Mouse (Mus musculus): ENCODE results near the gene Ing4.
"Not testable (repeated sequence)": the region's sequence is repeated elsewhere in the genome, so short reads cannot be mapped to it uniquely, and the experiment has no call there.

Ing4 gene

DNA sequence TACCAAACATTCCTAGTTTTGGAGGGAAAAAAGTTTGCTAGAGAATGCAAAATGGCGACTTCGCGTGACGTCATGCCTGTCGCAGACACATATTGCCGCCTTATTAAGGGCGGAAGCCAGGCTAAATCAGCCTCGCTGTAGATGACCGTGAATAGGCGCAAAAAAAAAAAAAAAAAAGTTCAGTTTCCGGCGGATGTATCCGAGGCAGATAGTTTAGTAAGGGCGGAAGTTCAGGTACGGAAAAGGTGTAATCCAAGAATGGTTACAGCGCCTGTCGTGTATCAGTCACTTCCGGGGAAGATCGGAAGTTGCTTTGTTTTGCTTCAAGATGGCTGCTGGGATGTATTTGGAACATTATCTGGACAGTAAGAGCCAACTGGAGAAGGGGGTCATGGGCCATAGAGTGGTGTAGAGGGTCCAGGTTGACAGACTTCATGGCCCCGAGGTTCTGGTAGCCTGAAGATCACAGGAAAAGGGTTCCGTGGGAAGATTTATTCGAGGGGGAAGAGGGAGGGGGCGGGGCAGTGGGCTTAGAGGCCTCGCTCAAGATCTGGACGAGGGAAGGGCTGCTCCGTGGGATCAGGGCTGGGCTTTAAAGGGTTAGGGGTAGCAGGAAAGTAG is at the start of gene Ing4:
TSS of gene Ing4 (plus strand) at position 228 of the 621 bp plus-strand sequence.
- peak; percentile 87 for DNase-seq (ENCODE audit: low read depth, low spot score)

DNA sequence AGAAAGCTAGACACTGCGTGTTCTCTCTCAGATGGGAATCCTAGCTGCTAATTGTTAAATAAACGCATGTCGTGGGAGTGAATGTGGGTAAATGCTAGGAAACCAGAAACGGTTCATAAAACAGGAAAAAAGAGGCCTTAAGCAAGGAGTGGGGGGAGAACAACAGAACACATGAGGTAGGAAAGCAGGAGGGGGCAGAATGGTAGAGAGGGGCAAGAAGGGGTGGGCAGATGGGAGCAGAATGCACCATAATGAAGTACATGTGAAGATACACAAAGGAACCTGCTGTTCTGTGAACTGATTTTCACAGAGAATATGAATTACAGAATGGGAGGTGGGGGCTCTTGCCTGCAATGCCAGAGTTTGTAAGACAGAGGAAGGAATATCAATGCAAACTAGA is 47.3 kb upstream of the Ing4 start:
- DNase-seq (ENCODE audit: low read depth, low spot score), result no peak

DNA sequence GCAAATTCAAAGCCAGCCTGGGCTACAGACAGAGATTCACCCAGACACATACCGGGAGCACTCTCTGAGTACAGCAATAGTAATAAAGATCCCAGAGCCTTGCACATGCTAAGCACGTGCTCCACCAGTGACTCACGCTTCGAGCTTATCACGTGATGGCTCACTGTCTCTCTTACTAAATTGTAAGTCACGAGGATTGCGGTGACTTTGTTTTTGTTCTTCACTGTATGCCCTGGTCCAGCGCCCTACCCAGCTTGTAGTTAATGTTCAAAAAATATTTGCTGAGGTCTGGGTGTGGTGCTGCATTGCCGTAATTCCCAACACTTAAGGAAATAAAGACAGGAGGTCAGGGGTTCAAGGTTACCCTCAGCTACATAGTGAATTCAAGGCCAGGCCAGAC is 46.2 kb upstream of the Ing4 start:
- DNase-seq (ENCODE audit: low read depth, low spot score), result no peak

DNA sequence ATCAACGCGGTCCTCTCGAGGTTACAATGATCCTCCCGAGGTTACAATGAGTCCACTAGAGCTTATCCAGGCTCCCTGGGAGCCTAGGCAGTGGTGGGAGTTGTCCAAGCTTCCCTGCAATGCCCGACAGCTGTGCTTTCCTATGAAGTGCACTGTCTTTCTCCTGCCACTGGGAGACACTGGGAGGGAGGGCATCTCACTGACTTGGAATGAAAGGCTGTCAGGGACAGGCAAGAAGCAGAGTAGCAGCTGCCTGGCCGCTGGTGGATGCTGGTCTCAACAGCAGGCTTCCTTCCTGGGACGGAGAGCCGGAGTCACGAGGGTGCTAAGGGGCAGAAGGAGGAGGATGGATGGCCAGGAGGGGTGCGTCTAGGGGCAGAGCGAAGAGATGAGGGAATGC is 45.7 kb upstream of the Ing4 start:
- DNase-seq (ENCODE audit: low read depth, low spot score), result no peak

DNA sequence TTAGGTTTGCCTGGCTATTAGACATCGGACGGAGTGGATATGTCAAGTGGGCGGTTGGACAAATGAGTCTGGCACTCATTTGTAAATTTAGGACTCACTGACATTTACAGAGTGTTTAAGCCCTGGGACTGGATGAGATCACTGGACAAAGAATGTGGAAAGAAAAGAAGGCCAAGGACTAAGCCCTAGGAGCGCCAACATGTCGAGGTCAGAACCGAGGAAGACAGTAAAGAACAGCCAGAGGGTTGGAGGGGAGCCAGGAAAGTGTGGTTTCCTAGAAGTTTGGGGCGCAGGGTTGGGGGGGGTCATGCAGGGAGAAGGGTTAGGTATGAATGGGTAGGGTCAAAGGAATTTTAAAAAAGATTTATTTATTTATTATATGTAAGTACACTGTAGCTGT is 44.3 kb upstream of the Ing4 start:
- no peak for DNase-seq (ENCODE audit: low read depth, low spot score)

DNA sequence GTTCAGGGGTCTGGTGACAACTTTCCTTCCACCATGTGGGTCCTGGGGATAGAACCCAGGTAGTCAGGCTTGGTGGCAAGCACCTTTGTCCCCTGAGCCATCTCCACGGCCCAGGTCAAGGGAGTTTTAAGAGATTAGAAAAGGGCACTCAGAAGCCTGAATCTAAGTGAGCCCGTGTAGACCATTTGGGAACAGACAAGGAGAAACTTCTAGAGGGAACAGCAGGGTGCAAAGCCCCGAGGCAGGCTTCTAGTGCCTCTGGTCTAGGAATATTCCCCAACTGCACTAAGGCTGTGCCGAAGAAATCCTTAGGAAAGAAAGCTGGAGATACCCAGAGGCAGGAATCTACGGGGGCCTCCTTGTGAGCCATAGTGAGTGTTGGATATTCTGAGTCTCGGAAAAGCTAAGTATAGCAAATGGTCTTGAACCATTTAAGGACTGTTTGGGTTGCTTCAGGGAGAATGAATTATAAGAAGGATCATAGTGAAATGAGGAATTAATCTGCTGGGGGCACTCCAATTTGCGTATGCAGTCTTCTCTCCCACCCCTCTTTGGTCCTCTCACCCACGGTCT is 43.6 kb upstream of the Ing4 start:
- DNase-seq (ENCODE audit: low read depth, low spot score), result no peak

DNA sequence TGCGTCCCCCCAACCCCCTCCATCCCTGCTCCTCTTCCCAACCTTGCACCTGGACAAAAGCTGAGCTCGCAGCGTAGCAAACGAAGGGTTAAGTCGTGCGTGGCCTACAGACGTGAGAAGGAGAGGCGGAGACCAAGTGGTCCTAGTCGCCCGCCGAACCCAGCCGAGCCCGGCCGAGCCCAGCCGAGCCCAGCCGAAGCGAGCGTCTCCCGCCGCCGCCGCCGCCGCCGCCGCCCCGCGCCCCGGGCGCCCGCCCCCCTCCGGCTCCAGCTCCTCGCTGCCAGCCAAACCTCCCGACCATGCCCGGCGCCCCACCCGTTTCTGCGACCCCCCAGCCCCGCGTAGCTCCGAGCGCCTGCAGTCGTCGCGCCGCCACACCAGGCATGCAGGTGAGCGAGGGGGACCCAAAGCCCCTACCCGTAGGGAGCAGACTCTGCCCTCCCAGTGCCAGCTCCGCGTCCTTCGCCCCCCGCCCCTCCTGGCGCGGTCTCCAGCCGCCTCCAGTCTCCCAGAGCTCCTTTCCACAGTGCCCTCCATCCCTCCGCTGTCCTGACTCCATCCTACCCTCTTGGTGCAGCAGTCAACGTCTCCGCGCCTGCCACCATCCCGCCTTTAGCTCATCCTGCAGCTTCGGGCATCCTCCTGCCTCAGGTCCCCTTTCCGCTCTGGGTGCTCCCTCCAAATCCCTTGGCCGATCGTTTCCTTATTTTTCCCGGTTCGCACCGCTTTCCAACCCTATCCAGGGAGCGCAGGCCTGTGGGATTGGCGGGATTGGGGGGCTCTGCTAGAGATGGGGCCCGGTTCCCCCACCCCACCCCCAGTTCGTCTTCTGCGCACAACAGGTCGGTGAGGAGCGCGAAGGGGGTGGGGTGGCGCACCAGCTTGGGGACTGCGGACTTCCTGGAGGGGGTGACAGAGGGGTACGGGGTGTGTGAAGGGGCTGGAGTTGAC is 42.7 kb upstream of the Ing4 start, which contains the start of gene Pianp:
TSS of gene Pianp (plus strand) at position 144 of the 951 bp plus-strand sequence.
- no peak for DNase-seq (ENCODE audit: low read depth, low spot score)

DNA sequence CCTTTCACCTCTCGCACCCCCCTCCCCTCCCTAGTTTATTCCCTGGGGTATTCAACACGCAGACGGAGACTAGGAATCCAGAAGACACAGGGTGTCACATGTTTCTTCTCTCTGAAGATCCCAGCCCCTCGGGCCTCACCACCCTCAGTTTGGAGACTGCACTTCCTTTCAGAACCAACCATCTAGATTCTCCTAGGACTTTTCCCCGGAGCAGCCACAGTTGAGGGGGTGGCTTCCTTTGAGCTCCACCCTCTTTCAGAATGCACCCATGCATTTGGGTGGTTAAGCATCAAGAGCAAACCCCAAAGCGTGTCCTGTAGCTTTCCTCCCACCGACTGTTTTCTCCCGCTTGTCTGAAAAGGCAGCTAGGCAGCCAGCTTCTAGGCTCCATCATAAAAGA is 41.5 kb upstream of the Ing4 start:
- DNase-seq (ENCODE audit: low read depth, low spot score), result no peak

DNA sequence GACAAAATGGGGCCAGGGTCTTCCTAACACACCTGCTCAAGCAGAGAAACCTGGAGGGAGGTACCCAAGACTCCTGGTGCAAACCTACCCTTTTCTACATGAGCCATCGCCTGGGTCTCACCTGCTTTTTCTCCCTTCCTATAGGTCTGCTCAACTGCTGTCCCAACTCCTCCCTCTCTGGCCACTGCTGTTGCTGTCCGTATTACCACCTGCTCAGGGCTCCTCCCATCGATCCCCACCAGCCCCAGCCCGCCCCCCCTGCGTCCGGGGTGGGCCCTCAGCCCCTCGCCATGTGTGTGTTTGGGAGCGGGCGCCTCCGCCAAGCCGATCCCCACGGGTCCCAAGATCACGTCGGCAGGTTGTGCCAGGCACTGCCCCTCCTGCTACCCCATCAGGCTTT is 40.5 kb upstream of the Ing4 start:
- DNase-seq (ENCODE audit: low read depth, low spot score), result no peak

DNA sequence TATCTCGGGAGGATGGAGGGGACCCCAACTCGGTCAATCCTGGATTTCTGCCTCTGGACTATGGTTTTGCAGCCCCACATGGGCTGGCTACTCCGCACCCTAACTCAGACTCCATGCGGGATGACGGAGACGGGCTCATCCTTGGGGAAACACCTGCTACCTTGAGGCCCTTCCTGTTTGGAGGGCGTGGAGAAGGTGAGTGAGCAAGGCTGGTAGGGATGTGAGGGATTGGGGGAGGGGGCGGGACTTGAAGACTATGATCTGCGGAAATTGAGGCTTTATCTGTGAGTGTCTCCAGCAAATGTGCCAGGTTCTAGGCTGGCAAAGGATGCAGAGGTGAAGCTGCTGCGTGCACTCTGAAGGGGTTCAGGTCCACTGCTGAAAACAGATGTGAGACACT is 40.0 kb upstream of the Ing4 start:
- DNase-seq (ENCODE audit: low read depth, low spot score), result no peak

DNA sequence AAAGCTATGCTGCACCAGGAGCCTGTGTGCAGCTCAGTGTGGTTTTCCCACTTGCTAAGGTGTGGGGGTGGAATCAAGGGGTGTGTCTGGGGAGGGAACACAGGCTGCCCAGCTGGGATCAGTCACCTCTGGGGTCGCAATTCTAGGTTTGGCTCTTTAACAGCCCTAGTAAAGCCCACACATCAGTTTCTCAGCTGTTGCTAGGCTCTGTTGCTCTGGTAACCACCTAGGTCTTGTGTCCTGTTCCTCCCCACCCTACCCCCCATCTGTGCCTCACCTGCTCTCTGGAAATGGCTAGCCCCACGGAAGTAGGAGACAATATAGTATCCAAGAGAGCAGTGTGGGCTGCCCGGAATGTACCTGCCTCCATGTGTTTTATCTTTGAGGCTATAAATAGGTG is 35.9 kb upstream of the Ing4 start:
- no peak for DNase-seq (ENCODE audit: low read depth, low spot score)

DNA sequence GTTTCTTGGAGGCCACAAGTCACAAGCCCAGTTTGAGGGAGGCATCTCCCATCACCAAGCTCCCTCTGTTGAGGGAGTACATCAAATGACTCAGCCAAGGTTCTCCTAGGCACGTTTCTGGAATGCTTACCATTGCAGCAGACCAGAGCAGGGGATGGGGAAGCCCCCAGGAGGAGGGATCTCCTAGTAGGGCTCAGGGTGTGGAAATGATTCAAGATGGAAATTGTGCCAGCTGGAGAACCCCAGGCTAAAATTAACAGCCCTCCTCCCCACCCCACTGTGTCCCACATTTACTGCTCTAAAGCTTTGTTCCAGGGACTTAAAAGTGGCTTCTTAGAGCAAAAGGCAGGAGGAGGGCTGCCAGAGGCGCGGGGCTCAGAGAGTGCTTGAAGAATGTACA is 34.5 kb upstream of the Ing4 start:
- no peak for DNase-seq (ENCODE audit: low read depth, low spot score)

DNA sequence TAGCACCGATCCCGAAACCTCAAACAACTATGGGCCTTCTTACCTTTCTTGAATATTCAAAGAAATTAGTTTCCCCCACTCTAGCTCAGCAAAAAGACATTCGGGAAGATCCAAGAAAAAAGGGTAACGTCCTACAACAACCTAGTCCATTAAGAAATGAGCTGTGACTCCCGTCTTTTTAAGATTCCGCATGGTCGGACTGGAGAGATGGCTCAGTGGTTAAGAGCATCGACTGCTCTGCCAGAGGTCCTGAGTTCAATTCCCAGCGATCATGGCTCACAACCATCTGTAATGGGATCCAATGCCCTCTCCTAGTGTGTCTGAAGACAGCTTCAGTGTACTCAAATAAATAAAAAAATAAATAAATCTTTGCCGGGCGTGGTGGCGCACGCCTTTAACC is 31.5 kb upstream of the Ing4 start:
- DNase-seq (ENCODE audit: low read depth, low spot score), result no peak

DNA sequence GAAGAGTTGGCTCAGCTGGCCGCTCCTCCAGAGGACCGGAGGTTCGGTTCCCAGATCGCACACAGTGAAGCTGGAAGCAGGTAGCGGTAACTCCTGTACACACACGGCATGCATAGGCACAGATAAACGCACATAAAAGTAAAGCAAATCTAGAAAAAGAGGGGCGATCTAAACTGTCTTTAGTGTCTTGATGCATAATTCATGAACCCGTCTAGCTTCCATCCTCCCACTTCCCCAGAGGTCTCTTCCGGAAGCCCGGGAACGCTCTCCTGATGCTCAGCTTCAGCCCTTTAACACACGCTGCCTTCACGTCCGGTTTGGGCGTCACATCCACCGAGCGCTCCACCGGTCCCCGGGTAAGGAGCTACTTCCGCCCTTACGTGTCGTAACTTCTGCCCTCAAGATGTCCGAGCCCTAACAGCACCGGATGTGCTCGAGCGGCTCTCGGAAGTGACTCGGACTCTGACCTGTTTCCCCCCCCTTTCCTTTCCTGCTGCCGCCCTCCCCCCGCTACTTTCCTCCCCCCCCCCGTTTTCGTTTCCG is 30.9 kb upstream of the Ing4 start:
- peak; percentile 83 for DNase-seq (ENCODE audit: low read depth, low spot score)

DNA sequence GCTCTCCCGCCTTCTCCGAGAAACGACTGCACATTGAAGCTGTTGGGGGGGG is 30.6 kb upstream of the Ing4 start, which contains the start of gene Zfp384:
TSS of gene Zfp384 (plus strand) at position 17 of the 52 bp plus-strand sequence.
- DNase-seq (ENCODE audit: low read depth, low spot score), result no peak

DNA sequence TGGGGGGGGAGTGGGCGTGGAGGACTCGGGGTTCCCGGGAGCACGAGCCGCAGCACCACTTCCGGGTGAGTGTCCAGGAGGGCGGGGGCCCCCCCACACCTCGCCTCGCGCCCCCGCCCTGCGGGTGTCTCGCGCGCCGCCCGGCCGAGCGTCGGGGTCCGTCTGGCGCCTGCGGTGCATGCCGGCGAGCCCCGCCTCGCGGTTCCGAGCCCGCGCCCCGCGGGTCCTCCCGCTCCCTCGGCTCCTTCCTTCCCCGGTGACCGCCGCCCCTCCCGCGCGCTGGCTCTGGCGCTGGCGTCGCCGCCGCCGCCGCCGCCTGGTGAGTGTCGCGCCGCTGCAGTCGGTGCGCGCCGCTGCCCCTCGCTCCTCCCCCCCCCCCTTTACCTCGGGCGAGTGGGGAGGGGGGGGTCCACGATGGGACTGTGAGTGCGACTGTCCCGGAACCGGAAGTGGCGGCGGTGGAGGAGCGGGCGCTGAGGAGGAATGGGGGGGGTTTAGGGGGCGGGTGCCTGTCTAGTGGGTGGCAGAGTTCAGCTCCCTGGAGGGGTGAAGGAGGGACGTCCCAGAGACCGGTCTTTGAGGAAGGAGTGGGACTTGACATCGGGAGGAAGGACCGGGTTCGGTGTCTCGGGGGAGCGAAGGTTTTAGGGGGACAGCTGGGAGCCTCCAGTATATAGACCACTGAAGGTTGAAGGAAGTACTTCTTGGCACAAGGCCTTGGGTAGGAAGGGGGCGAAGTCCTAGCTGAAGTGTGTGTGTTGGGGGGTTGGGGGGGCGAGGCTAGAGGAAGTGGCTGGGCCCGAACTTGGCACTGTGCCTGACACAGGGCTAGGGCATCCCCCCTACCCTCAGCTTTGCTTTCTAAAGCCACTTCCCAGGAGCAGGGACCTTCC is 30.1 kb upstream of the Ing4 start:
- DNase-seq (ENCODE audit: low read depth, low spot score), result peak; percentile 49

DNA sequence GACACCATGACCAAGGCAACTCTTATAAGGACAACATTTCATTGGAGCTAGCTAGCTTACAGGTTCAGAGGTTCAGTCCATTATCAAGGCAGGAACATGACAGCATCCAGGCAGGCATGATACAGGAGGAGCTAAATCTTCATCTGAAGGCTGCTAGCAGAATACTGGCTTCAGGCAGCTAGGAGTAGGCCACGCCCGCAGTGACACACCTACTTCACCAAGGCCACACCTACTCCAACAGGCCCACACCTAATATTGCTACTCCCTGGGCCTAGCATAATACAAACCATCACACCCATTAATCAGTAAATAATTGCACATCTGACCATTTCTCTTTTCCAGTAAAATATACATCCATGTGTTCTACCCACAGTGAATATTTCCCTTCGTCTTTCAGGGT is 21.9 kb upstream of the Ing4 start:
- DNase-seq (ENCODE audit: low read depth, low spot score), result peak; percentile 68

DNA sequence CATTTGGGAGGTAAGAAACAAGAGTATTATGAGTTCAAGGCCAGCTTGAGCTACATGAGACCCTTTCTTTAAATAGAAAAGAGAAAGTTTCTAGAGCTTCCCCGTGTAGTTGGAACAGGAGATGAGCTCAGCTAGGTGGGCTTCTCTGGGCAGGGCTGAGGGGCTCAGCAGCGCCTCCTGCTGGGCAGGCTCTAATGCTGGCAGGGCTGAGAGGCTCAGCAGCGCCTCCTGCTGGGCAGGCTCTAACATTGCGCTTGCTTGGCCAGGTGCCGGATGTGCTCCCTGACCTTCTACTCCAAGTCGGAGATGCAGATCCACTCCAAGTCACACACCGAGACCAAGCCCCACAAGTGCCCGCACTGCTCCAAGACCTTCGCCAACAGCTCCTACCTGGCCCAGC is 9.0 kb upstream of the Ing4 start:
- DNase-seq (ENCODE audit: low read depth, low spot score), result not testable (repeated sequence)

DNA sequence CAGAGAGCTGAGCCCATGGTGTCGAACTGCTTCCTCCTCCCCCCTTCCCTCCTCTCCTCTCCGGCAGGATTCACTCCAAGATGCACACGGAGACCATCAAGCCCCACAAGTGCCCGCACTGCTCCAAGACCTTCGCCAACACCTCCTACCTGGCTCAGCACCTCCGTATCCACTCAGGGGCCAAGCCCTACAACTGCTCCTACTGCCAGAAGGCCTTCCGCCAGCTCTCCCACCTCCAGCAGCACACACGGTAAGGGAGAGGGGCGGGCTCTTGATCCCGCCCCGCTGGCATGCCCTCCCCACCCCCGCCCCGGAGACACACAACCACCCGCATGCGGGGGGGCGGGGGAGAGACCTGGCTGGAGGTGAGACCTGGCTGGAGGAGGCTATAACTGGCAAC is 8.0 kb upstream of the Ing4 start:
- no peak for DNase-seq (ENCODE audit: low read depth, low spot score)

DNA sequence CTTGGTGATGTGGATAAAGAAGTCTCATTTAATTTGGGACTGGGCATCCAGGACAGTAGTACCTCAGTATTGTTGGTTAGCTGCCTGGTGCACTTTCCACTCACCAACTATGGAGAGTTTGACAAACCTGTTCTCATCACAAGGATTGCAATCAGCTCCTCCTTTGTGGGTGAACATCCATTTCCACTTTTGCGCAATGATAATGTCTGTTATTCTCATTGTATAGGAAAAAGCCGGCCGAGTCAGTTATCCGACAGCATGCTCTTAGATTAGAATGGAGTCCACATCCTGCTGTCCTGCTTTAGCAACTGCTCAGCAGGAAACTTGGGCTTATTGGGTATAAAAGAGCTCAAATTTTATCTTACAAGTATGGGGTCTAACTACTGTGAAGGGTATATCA is 894 bp upstream of the Ing4 start:
- DNase-seq (ENCODE audit: low read depth, low spot score), result no peak

DNA sequence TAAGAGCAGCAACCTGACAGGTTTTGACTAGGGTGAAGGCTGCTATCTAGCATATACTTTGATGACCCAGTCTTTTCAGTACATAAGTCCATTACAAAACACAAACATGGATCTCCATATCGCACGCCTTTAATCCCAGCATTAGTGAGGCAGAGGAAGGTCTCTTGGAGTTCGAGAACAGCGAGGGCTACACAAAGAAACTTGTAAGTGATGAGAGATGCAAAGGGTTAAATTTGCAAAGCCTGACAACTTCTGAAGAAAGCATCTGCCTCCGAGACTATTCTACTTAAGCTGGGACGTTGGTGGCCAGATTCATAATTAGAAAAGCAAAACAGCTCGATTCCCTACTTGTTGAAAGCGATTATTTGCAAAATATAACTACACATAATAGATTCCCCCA is 429 bp upstream of the Ing4 start:
- no peak for DNase-seq (ENCODE audit: low read depth, low spot score)

DNA sequence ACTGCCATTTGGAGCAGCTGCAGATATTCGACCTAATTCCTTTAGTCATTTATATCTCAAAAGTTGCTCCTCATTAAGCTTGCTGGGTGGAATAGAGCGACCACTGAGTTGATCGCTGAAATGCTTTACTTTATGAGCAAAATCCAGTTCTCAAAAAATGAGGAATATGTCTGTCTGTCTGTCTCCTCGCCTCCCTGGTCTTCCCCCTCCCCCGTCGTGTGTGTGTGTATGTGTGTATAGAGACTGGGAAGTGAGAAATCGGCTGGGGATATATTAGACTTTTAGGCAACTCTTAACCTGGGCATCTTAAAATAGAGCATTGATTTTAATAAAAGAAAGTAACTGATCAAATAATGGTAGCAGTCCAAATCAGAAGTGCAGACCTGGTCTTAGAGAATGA is 661 bp downstream of the Ing4 start:
- DNase-seq (ENCODE audit: low read depth, low spot score), result no peak
